Mouse (Mus musculus) lung, postnatal 14 days (tissue): ENCODE data around the gene Ube2j2.

Experiments
- DNase-seq: peaks from one replicate; pipeline ENCODE4 v3.0.0; 2021

The Ube2j2 gene

GRCm38 (mm10) chr4:155964396-155964795 lies 20.8 kb downstream of the Ube2j2 start:
- DNase-seq = no peak

- DNase-seq = no peak
Observed at GRCm38 (mm10) chr4:155969043-155969653, 25.5 kb downstream of the Ube2j2 start.

GRCm38 (mm10) chr4:155970286-155970685 lies 26.7 kb downstream of the Ube2j2 start:
- no peak for DNase-seq

GRCm38 (mm10) chr4:155972651-155973050 lies 29.0 kb downstream of the Ube2j2 start:
- no peak for DNase-seq

GRCm38 (mm10) chr4:155973239-155973638 lies 29.6 kb downstream of the Ube2j2 start:
- no peak for DNase-seq

- DNase-seq = no peak
Observed at GRCm38 (mm10) chr4:155981436-155982082, 37.9 kb downstream of the Ube2j2 start.

GRCm38 (mm10) chr4:155983788-155984187 lies 40.2 kb downstream of the Ube2j2 start:
- DNase-seq = no peak

- DNase-seq = peak; percentile 8
Observed at GRCm38 (mm10) chr4:155991211-155991907, 47.7 kb downstream of the Ube2j2 start.

GRCm38 (mm10) chr4:155991908-155992230 lies 48.2 kb downstream of the Ube2j2 start:
- no peak for DNase-seq

- peak; percentile 83 for DNase-seq
Observed at GRCm38 (mm10) chr4:155992241-155992905, 48.7 kb downstream of the Ube2j2 start, which contains the start of the genes B3galt6 and Sdf4. B3galt6 (minus strand) TSS chr4:155992649. Sdf4 (plus strand) TSS chr4:155992872.

GRCm38 (mm10) chr4:155992906-155993547 lies 49.4 kb downstream of the Ube2j2 start:
- peak; percentile 97 for DNase-seq

GRCm38 (mm10) chr4:155993606-155994005 lies 50.0 kb downstream of the Ube2j2 start:
- no peak for DNase-seq

- DNase-seq = no peak
Observed at GRCm38 (mm10) chr4:156004109-156004508, 60.5 kb downstream of the Ube2j2 start.

GRCm38 (mm10) chr4:156008369-156008768 lies 64.7 kb downstream of the Ube2j2 start:
- DNase-seq = no peak
